Mouse (Mus musculus) Patski (cell line): ENCODE results near the gene Ubqln5. TPM values are rescaled to one million over a fixed set of nuclear protein-coding genes. Genes with fewer than 3 reads are reported as not detected.

Source experiments
- ATAC-seq: fragments of 100-300 bp; one replicate; pipeline ENCODE4 v1.8.0; 2021
- CTCF ChIA-PET: fragments of 350-600 bp; sonication (Branson Sonifier 250); formaldehyde crosslinking; loops from one replicate; lab custom pipeline; 2022; ENCODE audit warnings: inconsistent platforms; lab: Charles Lee
- POLR2A ChIA-PET: fragments of 350-600 bp; sonication (Branson Sonifier 250); formaldehyde crosslinking; loops from one replicate; lab custom pipeline; 2022; ENCODE audit warnings: antibody characterized with exemption, inconsistent platforms; lab: Charles Lee
- DNase-seq: peaks from one replicate; pipeline ENCODE4 v3.0.0-alpha.2; 2011; ENCODE audit warnings: low read depth, low spot score
- H3K27me3 ChIP-seq: fragments of 371-371 bp; one replicate; pipeline ENCODE4 v1.5.1; 2021
- CTCF ChIP-seq: fragments of 100-300 bp; IDR thresholded peaks from one replicate; pipeline ENCODE4 v1.5.1; 2021
- in situ Hi-C: fragments of 300-500 bp; cut with MboI; formaldehyde crosslinking; loops from 3 replicates; pipeline ENCODE4 v1.11.1; 2018; ENCODE audit warnings: low pct_unique_long_range_greater_than_20kb, mixed read lengths
- polyA plus RNA-seq: library from polyadenylated mRNA; unstranded; gene quantifications from one replicate; pipeline ENCODE4 v1.2.3, GENCODE M21; 2021

Ubqln5 gene
- polyA plus RNA-seq: not detected

- ChIA-PET CTCF (no interaction called here), POLR2A (no interaction called here)
- no peaks in the 10 kb centered on the region for H3K27me3 ChIP-seq
- ATAC-seq (no peak), DNase-seq (no peak)
- no peak for TF ChIP-seq CTCF
- in situ Hi-C loops: no loop called here
These were observed at the start of gene Ubqln5 for GRCm38 (mm10) chr7:104129726-104130125. Gene Ubqln5, minus strand, starts transcription at chr7:104129826.

GRCm38 (mm10) chr7:104179074-104179473 is 49.4 kb upstream of the Ubqln5 start:
- ChIA-PET CTCF (no interaction called here), POLR2A (no interaction called here)
- H3K27me3 ChIP-seq: peaks cover 10% of the 10 kb centered on the region
- in situ Hi-C loops: no loop called here
- ATAC-seq (no peak), DNase-seq (no peak)
- no peak for TF ChIP-seq CTCF

DNA sequence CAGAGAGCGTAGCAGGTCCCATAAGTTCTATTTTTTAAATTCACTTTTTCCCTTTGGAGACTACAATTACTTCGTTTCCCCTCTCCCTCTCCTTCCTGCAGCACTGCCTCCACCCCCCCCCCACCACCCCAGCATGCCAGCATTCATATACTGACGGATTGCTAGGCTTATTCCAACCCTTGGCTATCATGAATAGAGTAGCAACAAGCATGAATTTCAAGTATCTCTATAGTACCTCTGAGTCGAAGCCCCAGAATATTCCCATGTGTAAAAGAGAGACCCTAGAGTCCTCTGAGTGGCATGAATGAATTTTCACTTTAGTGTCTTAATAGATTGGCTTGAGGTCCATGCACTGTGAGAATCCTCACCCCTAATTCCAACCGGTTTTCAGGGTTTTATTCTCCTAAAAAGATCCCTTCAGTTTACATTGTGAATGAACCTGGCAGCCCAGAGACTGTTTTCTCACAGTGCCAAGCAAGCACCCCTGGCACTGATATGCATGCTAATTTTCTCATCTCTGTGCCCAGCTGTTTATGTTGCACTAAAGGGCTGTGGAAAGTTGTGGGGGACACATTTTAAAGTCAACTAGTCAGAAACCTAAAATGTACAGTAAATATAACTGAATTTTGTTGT is 48.9 kb upstream of the Ubqln5 start:
- ATAC-seq (no peak), DNase-seq (no peak)
- ChIA-PET POLR2A (no interaction called here), CTCF (no interaction called here)
- no peak for TF ChIP-seq CTCF
- H3K27me3 ChIP-seq: peaks cover 13% of the 10 kb centered on the region
- in situ Hi-C loops: no loop called here

GRCm38 (mm10) chr7:104175085-104175484 is 45.5 kb upstream of the Ubqln5 start:
- ATAC-seq (no peak), DNase-seq (no peak)
- H3K27me3 ChIP-seq: peaks cover 13% of the 10 kb centered on the region
- in situ Hi-C loops: no loop called here
- ChIA-PET CTCF (no interaction called here), POLR2A (no interaction called here)
- no peak for TF ChIP-seq CTCF

- ATAC-seq (no peak), DNase-seq (no peak)
- peaks cover 3% of the 10 kb centered on the region for H3K27me3 ChIP-seq
- no peak for TF ChIP-seq CTCF
- ChIA-PET CTCF (no interaction called here), POLR2A (no interaction called here)
- in situ Hi-C loops: no loop called here
These were observed 40.1 kb upstream of the Ubqln5 start for GRCm38 (mm10) chr7:104169634-104170204.

DNA sequence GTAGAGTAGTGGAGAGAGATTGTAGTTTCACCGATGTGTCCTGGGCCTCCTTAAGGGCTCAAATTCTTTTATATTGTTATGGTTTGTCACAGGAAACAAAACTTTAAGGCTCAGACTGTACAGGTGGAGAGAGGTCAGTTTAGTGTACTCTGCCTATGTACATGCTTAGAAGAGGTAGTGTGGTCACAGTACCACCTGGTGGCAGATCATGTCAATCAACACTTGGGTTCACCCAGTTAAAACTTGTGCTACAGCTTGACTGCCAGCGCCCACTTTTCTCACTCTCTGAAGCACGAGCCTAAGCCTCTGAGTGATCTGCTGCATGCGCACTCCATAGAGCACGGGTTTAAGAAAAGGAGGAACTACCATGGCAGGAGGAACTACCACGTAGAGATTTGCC is 37.5 kb upstream of the Ubqln5 start:
- in situ Hi-C loops: no loop called here
- H3K27me3 ChIP-seq: no peaks in the 10 kb centered on the region
- TF ChIP-seq CTCF: no peak
- DNase-seq (no peak), ATAC-seq (no peak)
- ChIA-PET CTCF (no interaction called here), POLR2A (no interaction called here)

DNA sequence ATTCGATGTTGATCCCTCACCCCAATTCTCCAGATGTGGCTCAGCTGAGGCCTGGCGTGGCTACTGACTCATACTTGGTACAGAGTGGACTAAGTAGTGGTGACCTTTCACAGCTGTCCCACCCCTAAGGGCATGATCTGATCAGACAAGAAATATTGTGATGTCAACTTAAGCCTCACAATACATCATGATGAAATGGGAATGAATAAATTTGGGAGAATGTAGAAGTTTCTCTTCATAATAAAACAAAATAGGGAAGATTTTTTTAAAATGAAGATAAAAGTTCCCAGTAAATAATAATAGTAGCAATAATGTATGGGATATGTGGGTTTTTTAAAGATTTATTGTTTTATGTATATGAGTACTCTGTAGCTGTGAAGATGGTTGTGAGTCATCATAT is 20.8 kb upstream of the Ubqln5 start, which contains the start of gene Ubqlnl:
Gene Ubqlnl, minus strand, starts transcription at position 101 of the 400 bp plus-strand sequence.
- H3K27me3 ChIP-seq: no peaks in the 10 kb centered on the region
- ATAC-seq: no peak
- no peak for TF ChIP-seq CTCF
- ChIA-PET CTCF (no interaction called here), POLR2A (no interaction called here)
- in situ Hi-C loops: no loop called here
- DNase-seq: no peak

DNA sequence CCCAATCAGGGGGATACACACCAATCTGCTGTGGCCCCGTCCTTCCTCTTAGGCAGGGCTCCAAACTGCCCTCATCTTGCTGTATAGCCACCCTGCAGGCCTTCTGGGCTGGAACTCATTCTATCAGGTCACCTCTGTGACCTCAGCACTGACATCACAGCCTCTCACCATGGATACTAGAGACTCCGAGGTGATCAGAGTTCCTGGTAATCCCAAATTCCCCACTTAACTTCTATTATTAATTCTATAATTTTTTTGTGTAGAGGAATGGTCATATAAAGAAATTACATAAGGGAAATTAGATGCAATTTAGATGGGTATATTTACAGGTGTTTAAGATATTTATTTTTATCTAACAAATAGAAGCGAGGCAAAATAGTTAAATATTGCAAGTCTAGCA is 13.6 kb upstream of the Ubqln5 start, which contains the start of gene Ubqln3:
Gene Ubqln3, minus strand, starts transcription at position 101 of the 400 bp plus-strand sequence.
- no peak for ATAC-seq
- CTCF ChIA-PET: no interaction called here
- POLR2A ChIA-PET: no interaction called here
- in situ Hi-C loops: no loop called here
- no peak for DNase-seq
- TF ChIP-seq CTCF: no peak
- H3K27me3 ChIP-seq: no peaks in the 10 kb centered on the region

GRCm38 (mm10) chr7:104137305-104137704 is 7.7 kb upstream of the Ubqln5 start, which contains the start of gene Olfr643:
Gene Olfr643, minus strand, starts transcription at chr7:104137405.
- ATAC-seq (no peak), DNase-seq (no peak)
- POLR2A ChIA-PET: no interaction called here
- CTCF ChIA-PET: no interaction called here
- no peak for TF ChIP-seq CTCF
- in situ Hi-C loops: no loop called here
- H3K27me3 ChIP-seq: no peaks in the 10 kb centered on the region

DNA sequence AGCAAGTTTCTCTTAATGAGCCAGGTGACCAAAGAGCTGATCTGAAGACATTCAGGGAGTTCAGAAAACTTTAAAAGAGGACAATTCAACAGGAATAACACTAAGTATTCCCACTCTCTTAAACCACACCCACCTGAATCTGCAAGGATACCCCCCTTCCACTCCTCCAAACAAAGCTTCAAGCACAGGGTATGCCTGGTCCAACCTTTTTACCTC is 25.0 kb downstream of the Ubqln5 start, which contains the start of gene Olfr646:
Gene Olfr646, plus strand, starts transcription at position 117 of the 216 bp plus-strand sequence.
- H3K27me3 ChIP-seq: no peaks in the 10 kb centered on the region
- no peak for TF ChIP-seq CTCF
- POLR2A ChIA-PET: no interaction called here
- in situ Hi-C loops: no loop called here
- CTCF ChIA-PET: no interaction called here
- no peak for DNase-seq
- ATAC-seq: no peak

- CTCF ChIA-PET: no interaction called here
- in situ Hi-C loops: no loop called here
- POLR2A ChIA-PET: no interaction called here
- H3K27me3 ChIP-seq: no peaks in the 10 kb centered on the region
- DNase-seq (no peak), ATAC-seq (no peak)
- TF ChIP-seq CTCF: no peak
These were observed 25.5 kb downstream of the Ubqln5 start for GRCm38 (mm10) chr7:104103913-104104756.
